Mouse (Mus musculus): ENCODE measurements around the gene Crym.

The Crym gene

GRCm38 (mm10) chr7:120201771-120202170 lies at the start of gene Crym:
Gene Crym (minus strand): TSS chr7:120202111.
- in situ Hi-C loops (cut with MboI; ENCODE audit: unreplicated experiment in 2 of 2): no loop called here

GRCm38 (mm10) chr7:120241092-120241491 lies 39.2 kb upstream of the Crym start:
- in situ Hi-C loops (cut with MboI; ENCODE audit: unreplicated experiment in 2 of 2): loop anchor here in 1 of 2 experiments (25.0 kb wide), 1 partner anchor 571 kb away; the partner anchor contains the start of gene Gm5737

- in situ Hi-C loops (cut with MboI; ENCODE audit: unreplicated experiment in 2 of 2): loop anchor here in 1 of 2 experiments (25.0 kb wide), 1 partner anchor 584 kb away; the partner anchor contains the start of gene Gm5737
Measured at GRCm38 (mm10) chr7:120228541-120228940, 26.6 kb upstream of the Crym start.

- in situ Hi-C loops (cut with MboI; ENCODE audit: unreplicated experiment in 2 of 2): no loop called here
Measured at GRCm38 (mm10) chr7:120205989-120206388, 4.1 kb upstream of the Crym start.

- in situ Hi-C loops (cut with MboI; ENCODE audit: unreplicated experiment in 2 of 2): no loop called here
Measured at GRCm38 (mm10) chr7:120203789-120204188, 1.9 kb upstream of the Crym start, which contains the start of gene Abca14. Gene Abca14 (plus strand): TSS chr7:120203961.

- in situ Hi-C loops (cut with MboI; ENCODE audit: unreplicated experiment in 2 of 2): no loop called here
Measured at GRCm38 (mm10) chr7:120201231-120201744, 623 bp downstream of the Crym start.

- in situ Hi-C loops (cut with MboI; ENCODE audit: unreplicated experiment in 2 of 2): no loop called here
Measured at GRCm38 (mm10) chr7:120195207-120195606, 6.7 kb downstream of the Crym start.

- in situ Hi-C loops (cut with MboI; ENCODE audit: unreplicated experiment in 2 of 2): no loop called here
Measured at GRCm38 (mm10) chr7:120192816-120193215, 9.1 kb downstream of the Crym start.

GRCm38 (mm10) chr7:120192207-120192606 lies 9.7 kb downstream of the Crym start:
- in situ Hi-C loops (cut with MboI; ENCODE audit: unreplicated experiment in 2 of 2): no loop called here

- in situ Hi-C loops (cut with MboI; ENCODE audit: unreplicated experiment in 2 of 2): no loop called here
Measured at GRCm38 (mm10) chr7:120190150-120190665, 11.7 kb downstream of the Crym start.

- in situ Hi-C loops (cut with MboI; ENCODE audit: unreplicated experiment in 2 of 2): no loop called here
Measured at GRCm38 (mm10) chr7:120189369-120190149, 12.4 kb downstream of the Crym start.

GRCm38 (mm10) chr7:120188946-120189345 lies 13.0 kb downstream of the Crym start:
- in situ Hi-C loops (cut with MboI; ENCODE audit: unreplicated experiment in 2 of 2): no loop called here

- in situ Hi-C loops (cut with MboI; ENCODE audit: unreplicated experiment in 2 of 2): no loop called here
Measured at GRCm38 (mm10) chr7:120182891-120183290, 19.0 kb downstream of the Crym start.

- in situ Hi-C loops (cut with MboI; ENCODE audit: unreplicated experiment in 2 of 2): no loop called here
Measured at GRCm38 (mm10) chr7:120181401-120182230, 20.3 kb downstream of the Crym start.

GRCm38 (mm10) chr7:120180547-120180946 lies 21.4 kb downstream of the Crym start:
- in situ Hi-C loops (cut with MboI; ENCODE audit: unreplicated experiment in 2 of 2): no loop called here

GRCm38 (mm10) chr7:120178935-120179334 lies 23.0 kb downstream of the Crym start:
- in situ Hi-C loops (cut with MboI; ENCODE audit: unreplicated experiment in 2 of 2): no loop called here

- in situ Hi-C loops (cut with MboI; ENCODE audit: unreplicated experiment in 2 of 2): no loop called here
Measured at GRCm38 (mm10) chr7:120177611-120178010, 24.3 kb downstream of the Crym start.

GRCm38 (mm10) chr7:120174723-120175504 lies 27.0 kb downstream of the Crym start:
- in situ Hi-C loops (cut with MboI; ENCODE audit: unreplicated experiment in 2 of 2): no loop called here

GRCm38 (mm10) chr7:120173603-120174244 lies 28.2 kb downstream of the Crym start, which contains the start of gene Anks4b:
Gene Anks4b (plus strand): TSS chr7:120173858.
- in situ Hi-C loops (cut with MboI; ENCODE audit: unreplicated experiment in 2 of 2): no loop called here

Data from v-Abl transformed pro-B cells (cell line).